Mouse (Mus musculus): ENCODE data around the gene 2810408A11Rik.
"Not testable (repeated sequence)": the region's sequence is repeated elsewhere in the genome, so short reads cannot be mapped to it uniquely, and the experiment has no call there.

The 2810408A11Rik gene

GRCm38 (mm10) chr11:69880853-69881603 lies 19.8 kb downstream of the 2810408A11Rik start, which contains the start of gene Kctd11:
Kctd11 (minus strand) TSS chr11:69881406.
- DNase-seq (ENCODE audit: low read depth, low spot score): peak; percentile 90

DNA sequence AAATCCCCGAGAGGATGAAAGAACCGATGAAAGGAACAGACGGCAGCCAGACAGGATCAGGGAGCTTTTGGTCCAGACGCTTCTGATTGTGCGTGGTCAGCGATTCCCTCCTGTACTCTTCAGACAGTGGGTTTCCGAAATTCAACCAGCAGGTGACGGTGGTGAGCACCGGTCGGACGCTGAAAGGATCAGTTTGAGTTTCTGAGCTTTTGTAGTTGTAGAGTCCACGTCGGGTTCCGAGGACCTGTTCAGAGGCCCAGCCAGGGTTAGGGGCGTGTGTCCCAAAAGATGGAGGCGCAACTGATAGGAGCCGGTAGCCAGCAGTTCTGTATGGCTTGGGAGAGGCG lies 20.3 kb downstream of the 2810408A11Rik start:
- DNase-seq (ENCODE audit: low read depth, low spot score): peak; percentile 57

DNA sequence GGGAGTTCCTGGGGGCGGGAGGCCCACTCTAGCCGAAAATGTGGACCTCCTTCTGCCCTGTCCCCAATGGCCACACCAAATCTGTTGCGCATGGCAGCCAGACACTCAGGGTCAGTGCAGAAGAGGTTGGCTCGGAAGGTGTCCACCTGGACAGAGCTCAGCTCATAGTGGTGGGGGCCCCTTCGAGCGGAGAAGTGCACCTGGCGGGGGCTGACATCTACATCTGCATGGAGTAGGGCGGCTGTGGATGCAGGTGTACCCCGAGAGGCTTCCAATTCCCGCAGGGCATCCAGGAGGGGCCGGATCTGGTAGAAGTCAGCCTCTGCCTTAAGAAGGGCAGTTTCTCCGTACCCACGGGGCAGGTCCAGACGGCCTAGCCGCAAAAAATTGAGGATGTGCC lies 21.1 kb downstream of the 2810408A11Rik start:
- DNase-seq (ENCODE audit: low read depth, low spot score): no peak

DNA sequence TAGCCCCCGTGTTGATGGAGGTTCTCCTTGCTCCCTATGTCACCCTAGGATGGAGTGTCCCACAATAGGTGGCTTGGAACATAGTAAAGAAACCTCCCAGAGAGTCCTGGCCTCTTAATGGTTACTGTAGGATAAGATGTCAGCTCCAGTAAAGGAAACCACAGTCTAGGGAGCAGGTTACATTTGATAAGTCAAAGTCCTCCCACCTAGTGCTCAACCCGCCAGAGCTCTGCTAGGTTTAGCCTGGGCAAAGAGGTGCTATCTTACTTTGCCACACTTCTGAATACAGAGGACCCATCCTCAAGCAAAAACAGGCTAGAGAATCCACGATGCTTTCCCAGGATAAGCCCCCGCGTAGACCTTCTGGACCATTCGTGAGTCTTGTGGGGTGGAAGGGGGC lies 21.8 kb downstream of the 2810408A11Rik start:
- DNase-seq (ENCODE audit: low read depth, low spot score): no peak

DNA sequence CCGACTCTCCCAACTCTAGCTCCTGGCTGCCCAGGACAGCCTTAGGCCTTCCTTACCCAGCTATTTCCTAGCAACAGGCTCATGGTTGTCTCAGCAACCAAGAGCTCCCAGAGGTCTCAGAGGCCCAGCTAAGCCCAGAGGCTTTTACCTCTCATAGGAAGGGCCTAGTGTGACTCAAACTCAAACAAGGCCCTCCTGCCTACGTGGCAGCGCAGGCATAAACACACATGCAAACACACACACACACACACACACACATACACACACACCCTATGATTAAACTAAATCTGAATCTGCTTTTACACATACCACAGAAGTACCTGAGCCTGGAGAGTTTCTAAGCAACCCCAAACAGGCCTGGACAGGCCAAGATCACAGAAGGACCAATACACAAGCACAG lies 22.4 kb downstream of the 2810408A11Rik start:
- no peak for DNase-seq (ENCODE audit: low read depth, low spot score)

- no peak for DNase-seq (ENCODE audit: low read depth, low spot score)
These were observed 22.9 kb downstream of the 2810408A11Rik start, which contains the start of gene Tmem95 for GRCm38 (mm10) chr11:69877878-69878277. Tmem95 (minus strand) TSS chr11:69878018.

DNA sequence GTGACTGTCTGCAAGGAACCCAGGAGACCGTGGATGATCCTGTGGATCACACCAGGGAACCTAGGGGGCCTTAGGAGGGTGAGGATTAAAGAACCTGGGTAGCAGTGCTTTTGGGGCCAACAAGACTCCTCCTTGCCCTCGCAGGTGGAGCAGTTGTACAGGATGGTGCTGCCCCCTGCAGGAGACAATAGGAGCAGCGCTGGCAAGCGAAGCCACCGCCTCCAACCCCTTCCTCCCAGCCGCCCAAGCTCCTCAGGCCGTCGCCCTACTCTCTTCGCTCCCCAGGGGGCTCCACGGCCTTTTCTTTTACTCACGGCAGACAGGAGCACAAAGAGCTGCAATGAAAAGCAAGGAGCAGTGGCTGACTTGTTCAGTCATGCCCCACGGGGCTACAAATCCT lies 23.9 kb downstream of the 2810408A11Rik start:
- DNase-seq (ENCODE audit: low read depth, low spot score): peak; percentile 77

DNA sequence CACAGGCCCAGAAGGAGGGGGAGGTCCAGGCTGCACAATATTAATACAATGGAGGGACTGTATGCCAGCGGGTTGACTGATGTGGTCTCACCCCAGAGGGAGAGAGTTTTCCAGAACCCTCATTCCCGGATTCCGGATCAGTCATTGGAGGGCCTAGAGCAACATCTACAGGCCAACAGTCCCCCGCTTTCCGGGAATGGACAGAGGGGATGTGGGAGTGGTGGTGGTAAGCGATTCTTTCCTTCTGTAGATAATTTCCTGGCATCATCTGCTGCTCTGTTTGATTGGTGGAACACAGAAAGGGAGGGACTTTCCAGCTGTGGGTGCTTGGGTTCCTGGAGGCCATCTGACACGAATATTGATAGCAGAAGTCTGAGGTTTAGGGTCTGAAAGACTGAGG lies 24.6 kb downstream of the 2810408A11Rik start:
- no peak for DNase-seq (ENCODE audit: low read depth, low spot score)

DNA sequence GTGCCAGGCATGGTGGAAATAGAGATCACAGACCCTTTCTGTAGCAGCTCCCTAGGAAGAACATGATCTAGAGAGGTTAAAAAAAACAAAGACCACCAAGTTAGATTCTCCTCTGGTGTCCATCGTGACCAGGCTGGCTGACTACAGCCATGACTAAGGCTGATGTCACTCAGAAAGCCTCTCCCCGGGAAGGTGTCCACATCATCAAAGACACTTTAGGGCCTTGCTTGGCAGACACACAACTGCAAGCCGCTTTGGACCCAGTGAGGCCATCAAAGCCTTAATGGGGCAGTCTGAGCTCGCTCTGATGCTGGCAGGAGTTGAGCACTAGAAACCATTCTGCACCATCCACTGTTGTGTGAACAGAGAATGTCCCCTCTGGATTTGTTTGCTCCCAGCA lies 28.3 kb downstream of the 2810408A11Rik start:
- DNase-seq (ENCODE audit: low read depth, low spot score): no peak

GRCm38 (mm10) chr11:69871822-69872221 lies 29.0 kb downstream of the 2810408A11Rik start:
- no peak for DNase-seq (ENCODE audit: low read depth, low spot score)

DNA sequence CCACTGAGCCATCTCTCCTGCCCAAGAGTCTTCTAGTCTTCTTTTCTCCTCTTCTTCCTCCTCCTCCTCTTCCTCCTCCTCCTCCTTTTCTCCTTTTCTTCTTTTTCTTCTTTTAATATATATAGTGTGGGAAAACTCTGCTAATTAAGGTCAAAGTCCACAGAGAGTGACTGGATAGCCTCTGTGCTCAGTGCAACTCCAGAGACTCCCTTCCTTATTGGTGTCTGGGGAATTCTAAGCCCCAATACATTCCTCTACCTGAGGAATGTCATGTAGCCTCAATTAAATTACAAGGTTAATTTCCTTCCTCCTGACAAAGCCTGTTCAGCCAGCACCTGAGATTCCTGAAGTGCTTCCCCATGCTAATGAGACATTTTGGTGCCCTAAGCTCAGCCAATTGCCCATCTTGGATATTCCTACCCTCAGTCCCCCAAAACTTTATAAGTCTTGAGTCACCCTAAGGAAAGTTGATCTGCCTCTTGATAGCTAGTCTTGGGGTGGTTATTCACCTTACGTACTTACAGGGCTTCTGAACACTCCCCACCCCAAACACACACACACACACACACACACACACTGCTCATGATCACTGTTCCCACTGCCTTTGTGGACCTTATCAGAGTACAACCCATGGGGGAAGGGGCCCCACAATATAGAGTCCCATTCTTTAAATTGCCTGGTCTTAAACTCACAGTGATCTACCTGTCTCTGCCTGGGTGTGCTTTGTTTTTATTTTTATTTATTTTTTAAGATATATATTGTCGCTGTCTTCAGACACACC lies 30.3 kb downstream of the 2810408A11Rik start:
- DNase-seq (ENCODE audit: low read depth, low spot score): no peak

- DNase-seq (ENCODE audit: low read depth, low spot score): no peak
These were observed 33.5 kb downstream of the 2810408A11Rik start for GRCm38 (mm10) chr11:69867335-69867734.

GRCm38 (mm10) chr11:69865561-69865960 lies 35.2 kb downstream of the 2810408A11Rik start:
- no peak for DNase-seq (ENCODE audit: low read depth, low spot score)

DNA sequence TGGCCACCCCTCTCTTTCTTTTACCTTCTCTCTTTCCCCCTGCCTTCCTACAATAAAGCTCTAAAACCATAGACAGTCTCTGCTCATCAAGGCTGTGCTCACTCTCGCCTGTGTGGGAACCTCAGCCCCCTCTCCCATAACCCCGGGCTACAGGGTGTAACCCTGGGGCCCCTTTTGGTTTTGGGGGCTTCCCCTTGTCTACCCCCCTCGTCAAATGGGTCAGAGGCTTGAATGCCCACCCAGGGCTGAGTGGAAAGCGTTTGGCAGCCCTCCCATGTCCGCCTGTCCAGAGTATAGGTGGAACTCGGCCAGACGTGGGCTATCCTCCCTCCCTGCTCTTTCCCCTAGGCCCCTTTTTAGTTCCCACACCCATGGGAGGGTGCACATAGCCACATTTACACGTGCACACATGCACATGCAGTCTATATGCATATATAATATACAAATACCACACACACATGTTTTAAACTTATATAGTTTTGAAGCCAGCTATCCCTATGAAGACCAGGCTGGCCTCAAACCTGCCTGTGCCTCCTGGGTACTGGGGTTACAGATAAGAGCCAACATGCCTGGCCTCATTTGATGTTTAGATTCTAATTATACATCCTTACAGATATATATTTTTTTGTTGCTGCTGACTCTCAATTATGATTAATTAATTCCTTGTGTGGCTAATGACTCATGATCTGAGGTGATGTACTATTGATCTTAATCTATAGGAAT lies 36.5 kb downstream of the 2810408A11Rik start:
- no peak for DNase-seq (ENCODE audit: low read depth, low spot score)

- DNase-seq (ENCODE audit: low read depth, low spot score): not testable (repeated sequence)
These were observed 37.1 kb downstream of the 2810408A11Rik start for GRCm38 (mm10) chr11:69863729-69864128.

DNA sequence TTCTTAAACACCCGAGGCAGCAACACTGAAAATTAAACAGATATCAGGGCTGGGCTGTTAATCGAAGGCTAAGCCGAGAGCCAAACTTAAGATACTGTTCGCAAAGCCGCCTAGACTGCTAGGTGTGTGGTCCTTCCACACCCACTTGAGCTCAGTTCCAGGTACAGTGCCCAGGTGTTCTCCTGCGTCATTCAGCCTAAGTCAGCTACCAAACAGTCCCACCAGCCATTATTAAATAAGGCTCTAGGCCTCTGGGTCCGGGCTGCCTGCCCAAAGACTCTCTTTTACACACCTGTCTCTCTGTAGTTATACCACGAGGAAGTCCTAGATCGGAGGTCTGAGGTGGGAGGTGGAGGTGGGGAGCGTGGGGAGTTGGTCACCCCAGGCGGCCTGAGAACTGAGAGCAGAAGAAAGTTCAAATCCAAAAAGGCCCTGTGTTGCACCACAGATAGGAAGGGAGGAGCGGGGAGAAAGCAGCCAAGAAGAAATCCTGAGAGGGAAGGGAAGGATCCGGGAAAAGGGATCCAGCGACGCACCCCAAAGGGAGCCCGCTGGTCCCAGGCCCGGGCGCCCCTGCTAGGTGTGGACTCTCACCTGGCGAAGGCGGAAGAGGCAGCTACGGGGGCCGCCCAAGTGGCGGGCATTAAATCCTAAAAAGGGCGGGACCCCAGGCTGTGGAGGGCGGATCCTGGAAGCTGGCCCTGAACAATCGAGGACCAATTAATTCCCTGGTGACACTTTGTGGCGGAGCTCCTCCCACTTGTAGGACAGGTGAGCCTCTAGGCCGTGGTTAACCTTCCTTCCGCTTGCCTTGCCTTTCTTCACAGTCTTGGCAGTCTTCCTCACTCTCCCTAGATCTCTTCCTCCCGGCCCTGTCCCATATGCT lies 42.4 kb downstream of the 2810408A11Rik start, which contains the start of gene Tnk1:
Gene Tnk1, minus strand, starts transcription at position 618 of the 886 bp plus-strand sequence.
- no peak for DNase-seq (ENCODE audit: low read depth, low spot score)

DNA sequence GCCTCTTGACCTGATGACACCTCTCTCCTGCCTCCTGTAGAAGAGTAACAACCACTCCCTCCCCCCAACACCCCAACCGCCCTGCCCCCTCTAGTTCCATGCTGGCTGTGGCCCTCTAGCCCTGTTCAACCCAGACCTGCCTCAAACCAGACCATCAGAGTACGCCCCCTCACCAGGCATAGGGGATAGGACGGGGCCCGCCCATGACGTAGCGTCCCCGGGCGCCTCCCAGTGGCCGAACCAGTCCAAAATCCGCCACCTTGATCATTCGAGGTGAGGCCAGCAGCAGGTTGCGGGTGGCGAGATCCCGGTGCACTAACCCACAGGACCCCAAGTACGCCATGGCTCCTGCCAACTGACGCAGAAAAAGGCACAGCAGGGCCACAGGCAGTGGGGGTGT lies 45.4 kb downstream of the 2810408A11Rik start:
- DNase-seq (ENCODE audit: low read depth, low spot score): no peak

DNA sequence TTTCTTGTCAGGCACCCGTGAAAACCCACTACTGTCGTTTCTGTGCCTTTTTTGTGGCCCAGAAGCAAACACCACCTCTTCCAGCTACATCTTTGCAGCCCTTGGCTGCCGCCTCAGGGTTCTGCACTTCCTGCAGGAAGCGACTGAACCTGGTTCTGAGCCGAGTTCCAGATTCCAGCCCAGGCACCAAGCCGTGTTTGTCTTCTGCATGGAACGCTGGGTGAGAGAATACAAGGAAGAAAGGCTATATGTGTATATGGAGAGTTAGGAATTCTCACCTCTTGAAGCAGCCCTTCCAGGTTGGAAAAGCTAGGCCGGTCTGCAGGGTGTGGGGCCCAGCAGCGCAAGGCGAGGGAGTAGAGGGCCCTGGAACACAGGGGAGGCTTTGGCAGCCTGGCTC lies 46.1 kb downstream of the 2810408A11Rik start:
- no peak for DNase-seq (ENCODE audit: low read depth, low spot score)

DNA sequence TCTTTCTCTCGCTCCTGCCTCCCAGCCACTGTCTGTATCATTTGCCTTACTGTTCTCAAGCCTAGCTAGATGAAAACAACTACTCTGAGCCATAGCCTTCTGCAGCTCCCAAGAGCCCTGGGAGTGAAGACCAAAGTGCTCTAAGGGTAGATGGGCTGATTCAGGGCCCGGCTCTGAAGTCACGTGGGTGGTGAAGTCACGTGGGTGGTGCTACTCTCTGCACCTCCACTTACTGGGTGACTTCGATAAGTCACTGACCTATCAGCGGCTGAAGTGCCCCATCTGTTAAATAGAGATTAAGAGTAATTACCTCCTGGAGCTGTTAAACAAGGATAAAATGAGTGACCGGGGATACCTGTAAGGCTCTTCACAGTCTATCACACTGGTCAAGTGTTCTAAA lies 46.8 kb downstream of the 2810408A11Rik start:
- DNase-seq (ENCODE audit: low read depth, low spot score): no peak

- no peak for DNase-seq (ENCODE audit: low read depth, low spot score)
These were observed 50.0 kb downstream of the 2810408A11Rik start for GRCm38 (mm10) chr11:69850754-69851153.

DNA sequence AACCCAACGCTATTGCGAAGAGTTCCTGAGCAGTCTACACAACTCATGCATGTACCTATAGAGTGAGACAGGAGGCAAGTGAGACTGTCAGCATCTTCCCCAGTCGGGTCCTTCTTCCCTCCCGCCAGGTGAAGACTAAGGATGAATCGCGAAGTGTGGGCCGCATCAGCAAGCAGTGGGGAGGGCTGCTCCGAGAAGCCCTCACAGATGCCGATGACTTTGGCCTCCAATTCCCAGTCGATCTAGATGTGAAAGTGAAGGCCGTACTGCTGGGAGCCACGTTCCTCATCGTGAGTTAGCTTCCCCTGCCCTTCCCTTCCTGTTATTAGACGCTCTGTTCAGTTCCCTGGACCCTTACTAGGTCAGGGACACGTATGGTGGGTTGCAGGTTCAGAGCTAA lies 50.9 kb downstream of the 2810408A11Rik start:
- DNase-seq (ENCODE audit: low read depth, low spot score): no peak
